Mouse (Mus musculus): ENCODE measurements around the gene BC005624.

DNA sequence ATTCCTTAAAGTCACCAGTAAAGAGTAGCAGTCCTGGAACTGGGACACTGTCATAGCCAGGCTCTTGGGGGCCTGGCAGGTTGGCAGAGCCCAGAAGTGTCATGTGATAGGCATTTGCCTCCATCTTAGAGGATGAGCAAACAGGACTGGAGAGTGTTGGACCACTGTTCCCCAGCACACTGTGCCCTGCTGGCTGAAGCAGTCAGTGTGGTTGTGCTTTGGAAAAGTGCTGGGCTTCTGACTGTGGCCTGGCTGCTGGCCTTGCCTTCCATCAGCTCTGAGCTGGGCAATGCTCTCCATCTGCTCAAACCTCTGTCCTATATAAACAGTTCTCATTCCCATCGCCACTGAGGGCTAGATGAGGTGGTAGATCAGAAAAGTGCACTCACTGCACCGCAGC, 38.2 kb upstream of the BC005624 start:
- no peak for TF ChIP-seq POLR2A (IDR thresholded peaks at IDR 0.05; ENCODE audit: low read depth, low read length)
- TF ChIP-seq CTCF (conservative IDR thresholded peaks at IDR 0.05; ENCODE audit: insufficient read depth, insufficient read length, low read depth, low read length) = no peak
